Mouse (Mus musculus): ENCODE data around the gene Ptch2. TPM values are rescaled to one million over a fixed set of nuclear protein-coding genes. Genes with fewer than 3 reads are reported as not detected.

Gene Ptch2
- not detected in 2 replicates for total RNA-seq (2017)

- ATAC-seq (replicated peaks; ENCODE audit: low read depth, poor library complexity, severe bottlenecking), result peak; percentile 50
Measured at GRCm38 (mm10) chr4:117095551-117096452, at the start of gene Ptch2. TSS of gene Ptch2 (plus strand) at chr4:117096075.

- ATAC-seq (replicated peaks; ENCODE audit: low read depth, poor library complexity, severe bottlenecking), result no peak
Measured at GRCm38 (mm10) chr4:117048836-117049235, 47.0 kb upstream of the Ptch2 start.

- no peak for ATAC-seq (replicated peaks; ENCODE audit: low read depth, poor library complexity, severe bottlenecking)
Measured at GRCm38 (mm10) chr4:117049485-117049884, 46.4 kb upstream of the Ptch2 start.

- ATAC-seq (replicated peaks; ENCODE audit: low read depth, poor library complexity, severe bottlenecking), result no peak
Measured at GRCm38 (mm10) chr4:117052626-117053025, 43.2 kb upstream of the Ptch2 start.

- ATAC-seq (replicated peaks; ENCODE audit: low read depth, poor library complexity, severe bottlenecking), result no peak
Measured at GRCm38 (mm10) chr4:117053956-117054355, 41.9 kb upstream of the Ptch2 start.

GRCm38 (mm10) chr4:117056102-117056501 lies 39.8 kb upstream of the Ptch2 start:
- no peak for ATAC-seq (replicated peaks; ENCODE audit: low read depth, poor library complexity, severe bottlenecking)

- ATAC-seq (replicated peaks; ENCODE audit: low read depth, poor library complexity, severe bottlenecking), result no peak
Measured at GRCm38 (mm10) chr4:117056514-117056913, 39.4 kb upstream of the Ptch2 start.

- no peak for ATAC-seq (replicated peaks; ENCODE audit: low read depth, poor library complexity, severe bottlenecking)
Measured at GRCm38 (mm10) chr4:117058512-117058911, 37.4 kb upstream of the Ptch2 start.

GRCm38 (mm10) chr4:117062700-117063390 lies 33.0 kb upstream of the Ptch2 start:
- ATAC-seq (replicated peaks; ENCODE audit: low read depth, poor library complexity, severe bottlenecking), result no peak

GRCm38 (mm10) chr4:117068035-117068434 lies 27.8 kb upstream of the Ptch2 start:
- ATAC-seq (replicated peaks; ENCODE audit: low read depth, poor library complexity, severe bottlenecking), result no peak

- no peak for ATAC-seq (replicated peaks; ENCODE audit: low read depth, poor library complexity, severe bottlenecking)
Measured at GRCm38 (mm10) chr4:117069647-117070046, 26.2 kb upstream of the Ptch2 start.

- peak; percentile 65 for ATAC-seq (replicated peaks; ENCODE audit: low read depth, poor library complexity, severe bottlenecking)
Measured at GRCm38 (mm10) chr4:117070624-117071023, 25.3 kb upstream of the Ptch2 start.

- ATAC-seq (replicated peaks; ENCODE audit: low read depth, poor library complexity, severe bottlenecking), result no peak
Measured at GRCm38 (mm10) chr4:117071183-117071582, 24.7 kb upstream of the Ptch2 start.

GRCm38 (mm10) chr4:117087948-117088640 lies 7.8 kb upstream of the Ptch2 start:
- ATAC-seq (replicated peaks; ENCODE audit: low read depth, poor library complexity, severe bottlenecking), result no peak

GRCm38 (mm10) chr4:117090586-117090985 lies 5.3 kb upstream of the Ptch2 start:
- 0 out of 2 replicates have a peak, but pooled peaks have one; percentile 15 for ATAC-seq (replicated peaks; ENCODE audit: low read depth, poor library complexity, severe bottlenecking)

- ATAC-seq (replicated peaks; ENCODE audit: low read depth, poor library complexity, severe bottlenecking), result no peak
Measured at GRCm38 (mm10) chr4:117094626-117095361, 1.1 kb upstream of the Ptch2 start.

GRCm38 (mm10) chr4:117096666-117097065 lies 791 bp downstream of the Ptch2 start:
- no peak for ATAC-seq (replicated peaks; ENCODE audit: low read depth, poor library complexity, severe bottlenecking)

GRCm38 (mm10) chr4:117097969-117098763 lies 2.3 kb downstream of the Ptch2 start:
- no peak for ATAC-seq (replicated peaks; ENCODE audit: low read depth, poor library complexity, severe bottlenecking)

- no peak for ATAC-seq (replicated peaks; ENCODE audit: low read depth, poor library complexity, severe bottlenecking)
Measured at GRCm38 (mm10) chr4:117098764-117099036, 2.8 kb downstream of the Ptch2 start.

Measured in common myeloid progenitor, adult 5-6 weeks (primary cell).